Mouse (Mus musculus): ENCODE measurements around the gene Enoph1.

- TF ChIP-seq CTCF (conservative IDR thresholded peaks at IDR 0.05; ENCODE audit: low read length) (no peak), POU5F1 (IDR thresholded peaks at IDR 0.05; ENCODE audit: borderline replicate concordance, low read length) (no peak), NANOG (IDR thresholded peaks at IDR 0.05; ENCODE audit: borderline replicate concordance, low read length) (no peak)
These were observed 9.7 kb upstream of the Enoph1 start for GRCm38 (mm10) chr5:100030069-100030468.

All from E14TG2a.4 (cell line).